In genomic region chr9:121284422-121284821, GRCm38 (mm10) we compare ENCODE assay signal across 9 mouse cellular contexts. TPM values are rescaled to one million over a fixed set of nuclear protein-coding genes. Genes with fewer than 3 reads are reported as not detected.
DNase-seq lines count a peak whose midpoint lies in the region; TF ChIP-seq lines count a peak whose summit lies in the region.
"Had no signal": no experiment of that assay in that cellular context is flagged by ENCODE, and none has a peak within 500 bp of the region (broad histone marks: within the 10 kb centered on the region; RNA-seq: fewer than 3 reads in every experiment).

No protein-coding gene starts in this region.

- no peaks in the 10 kb centered on the region for H3K27me3 ChIP-seq in spleen, adult 2 months (ENCODE audit: control insufficient read depth, insufficient read depth, low read length)
- H3K27me3 ChIP-seq: neural tube, embryonic 13.5 days had no signal

- TF ChIP-seq POLR2A in spleen, adult 2 months (IDR thresholded peaks at IDR 0.05; ENCODE audit: low read depth, low read length), result no peak

- no peak overlapping the region for H3K27ac ChIP-seq in spleen, adult 2 months (ENCODE audit: insufficient read depth, low read length)
- H3K27ac ChIP-seq: neural tube, embryonic 13.5 days had no signal

- no peaks in the 10 kb centered on the region for H3K36me3 ChIP-seq in spleen, adult 2 months (ENCODE audit: control insufficient read depth, insufficient read depth, low read length)

- intact Hi-C loops in gastrocnemius, postnatal 36 days (cut with DNase I), result no loop called here

- 72% methylated on average over 3 of the region's 3 CpGs for WGBS in spleen, adult 2 months

- no peaks in the 10 kb centered on the region for H3K4me1 ChIP-seq in spleen, adult 2 months (ENCODE audit: control insufficient read depth, insufficient read depth, insufficient read length)

- H3K4me3 ChIP-seq in spleen, adult 2 months (ENCODE audit: extremely low read depth, insufficient read depth, insufficient read length), result no peak overlapping the region
- H3K4me3 ChIP-seq: neural tube, embryonic 13.5 days had no signal

- peak; percentile 19; the same call in 1 of the 2 replicates for TF ChIP-seq CTCF in spleen, adult 2 months (IDR thresholded peaks at IDR 0.05; ENCODE audit: extremely low read depth, insufficient read depth, insufficient read length, insufficient replicate concordance)

- DNase-seq in cerebellum, postnatal 25 days, result peak; percentile 31 to 47
- DNase-seq in cerebellum, postnatal 36 days, result no peak
- DNase-seq in lung, postnatal 10 days, result peak; percentile 56
- no peak for DNase-seq in lung, adult 18-20 months
- DNase-seq in forelimb bud, embryonic 11.5 days (ENCODE audit: low read depth, low spot score), result peak; percentile 45
- DNase-seq in spleen, adult 2 months (ENCODE audit: low read depth in 1 of 2, low spot score in 2 of 2), result peak; percentile 42 to 44
- no peak for DNase-seq in layer of hippocampus, adult 11-12 months (ENCODE audit: low spot score)
- DNase-seq in gastrocnemius, postnatal 36 days, result no peak

RNA-seq across cellular contexts. Expression of gene Ulk4, which starts 7.4 kb away (rescaled TPM):
- polyA plus RNA-seq in spleen, adult 2 months (2012; rRNA removed), result 0.39 and 0.48 TPM in 2 replicates
- total RNA-seq in gastrocnemius, postnatal 36 days (2021), result under 1 TPM; 0.20 to 0.38 TPM

RNA-seq across cellular contexts. Expression of gene Trak1, which starts 12.9 kb away (rescaled TPM):
- 31.0 and 43.6 TPM in 2 replicates for polyA plus RNA-seq in spleen, adult 2 months (2012; rRNA removed)
- 100 to 1,000 TPM; 182 to 188 TPM for total RNA-seq in gastrocnemius, postnatal 36 days (2021)

Comparison
In these comparisons a context has a peak if more than half of its experiments do, and no peak if none do; other contexts are left out.
1. DNase-seq: peak in cerebellum, postnatal 25 days (2 of 2), lung, postnatal 10 days (single experiment), forelimb bud, embryonic 11.5 days (single experiment) and spleen, adult 2 months (2 of 2); none in cerebellum, postnatal 36 days (0 of 2), lung, adult 18-20 months (0 of 2), layer of hippocampus, adult 11-12 months (single experiment) and gastrocnemius, postnatal 36 days (0 of 2).